32 mouse cellular contexts compared by ENCODE assay signal in genomic region chr5:53943321-53943857, GRCm38 (mm10). TPM values are rescaled to one million over a fixed set of nuclear protein-coding genes. Genes with fewer than 3 reads are reported as not detected.
A peak's percentile ranks its signal among the peaks of the same experiment; 100 is the strongest.
DNase-seq lines count a peak whose midpoint lies in the region; ATAC-seq and TF ChIP-seq lines count a peak whose summit lies in the region.
"Had no signal": no experiment of that assay in that cellular context is flagged by ENCODE, and none has a peak within 500 bp of the region (broad histone marks: within the 10 kb centered on the region; RNA-seq: fewer than 3 reads in every experiment).

No protein-coding gene starts in this region.

- DNase-seq in heart, embryonic 10.5 days (ENCODE audit: low spot score), result peak; percentile 60
- DNase-seq in G1E (ENCODE audit: low spot score), result no peak
- peak; percentile 28 for DNase-seq in adrenal gland, adult 8-10 months
- no peak for DNase-seq in left cerebral cortex, adult 9 months (ENCODE audit: low spot score in 2 of 2)
- DNase-seq: B cell, adult 2 months; cerebellum, adult 11 months; cerebellum, adult 9-10 months; heart, postnatal 36 days; kidney, adult 2 months; kidney, postnatal 4 days; lung, postnatal 36 days; retina, postnatal 1 day; right cerebral cortex, postnatal 14 days; thymus, adult 2 months; thymus, postnatal 36 days had no signal

- peaks cover 12% of the 10 kb centered on the region for H3K4me1 ChIP-seq in heart, embryonic 10.5 days
- peaks cover 30% of the 10 kb centered on the region for H3K4me1 ChIP-seq in heart, embryonic 12.5 days (replicated peaks)
- peaks cover under 1% of the 10 kb centered on the region; the same call in 1 of the 2 replicates for H3K4me1 ChIP-seq in G1E (ENCODE audit: insufficient read depth, low read depth, low read length)
- no peaks in the 10 kb centered on the region for H3K4me1 ChIP-seq in midbrain, embryonic 15.5 days
- H3K4me1 ChIP-seq: forebrain, embryonic 10.5 days had no signal

- no peak overlapping the region for H3K9ac ChIP-seq in heart, embryonic 12.5 days
- H3K9ac ChIP-seq in midbrain, embryonic 15.5 days, result no peak overlapping the region
- H3K9ac ChIP-seq: embryonic facial prominence, embryonic 13.5 days; forebrain, embryonic 15.5 days; hindbrain, embryonic 12.5 days; intestine, embryonic 15.5 days; limb, embryonic 12.5 days; lung, embryonic 15.5 days; midbrain, embryonic 13.5 days; neural tube, embryonic 15.5 days; stomach, embryonic 15.5 days had no signal

- ATAC-seq in heart, embryonic 12.5 days (ENCODE audit: insufficient number of reproducible peaks, low FRiP score), result no peak
- 0 out of 2 replicates have a peak, but pooled peaks have one; percentile 6 for ATAC-seq in G1E (ENCODE audit: extremely low read depth, insufficient number of reproducible peaks, low FRiP score, poor library complexity, severe bottlenecking)
- 0 out of 2 replicates have a peak, but pooled peaks have one; percentile 20 for ATAC-seq in megakaryocyte progenitor cell, adult 5-6 weeks (replicated peaks; ENCODE audit: poor library complexity)
- ATAC-seq in midbrain, embryonic 15.5 days (replicated peaks), result no peak
- ATAC-seq: forebrain, embryonic 15.5 days; hindbrain, postnatal 0 days; intestine, embryonic 15.5 days; midbrain, embryonic 13.5 days had no signal

- H3K4me2 ChIP-seq in heart, embryonic 12.5 days, result no peak overlapping the region
- no peak overlapping the region for H3K4me2 ChIP-seq in midbrain, embryonic 15.5 days
- H3K4me2 ChIP-seq: embryonic facial prominence, embryonic 13.5 days; forebrain, embryonic 15.5 days; hindbrain, embryonic 12.5 days; intestine, embryonic 15.5 days; limb, embryonic 12.5 days; liver, embryonic 11.5 days; lung, embryonic 15.5 days; midbrain, embryonic 13.5 days; neural tube, embryonic 15.5 days; stomach, embryonic 15.5 days had no signal

- no peak for TF ChIP-seq CTCF in G1E (IDR thresholded peaks at IDR 0.05; ENCODE audit: low read depth, low read length)

- H3K4me3 ChIP-seq in heart, embryonic 10.5 days, result no peak overlapping the region
- H3K4me3 ChIP-seq in heart, embryonic 12.5 days, result no peak overlapping the region
- H3K4me3 ChIP-seq in G1E (ENCODE audit: low read depth, low read length), result no peak overlapping the region
- no peak overlapping the region for H3K4me3 ChIP-seq in midbrain, embryonic 15.5 days
- H3K4me3 ChIP-seq: embryonic facial prominence, embryonic 13.5 days; forebrain, embryonic 10.5 days; forebrain, embryonic 15.5 days; hindbrain, embryonic 12.5 days; intestine, embryonic 15.5 days; limb, embryonic 12.5 days; lung, embryonic 15.5 days; megakaryocyte, embryonic 14.5 days; midbrain, embryonic 13.5 days; neural tube, embryonic 15.5 days; stomach, embryonic 15.5 days had no signal

- no peaks in the 10 kb centered on the region for H3K36me3 ChIP-seq in heart, embryonic 10.5 days
- no peaks in the 10 kb centered on the region for H3K36me3 ChIP-seq in heart, embryonic 12.5 days
- H3K36me3 ChIP-seq in G1E (replicated peaks), result no peaks in the 10 kb centered on the region
- H3K36me3 ChIP-seq in midbrain, embryonic 15.5 days (replicated peaks), result no peaks in the 10 kb centered on the region
- H3K36me3 ChIP-seq: embryonic facial prominence, embryonic 13.5 days; forebrain, embryonic 10.5 days; forebrain, embryonic 15.5 days; hindbrain, embryonic 12.5 days; intestine, embryonic 15.5 days; limb, embryonic 12.5 days; lung, embryonic 15.5 days; midbrain, embryonic 13.5 days; neural tube, embryonic 15.5 days; stomach, embryonic 15.5 days had no signal

- H3K9me3 ChIP-seq in heart, embryonic 10.5 days, result no peaks in the 10 kb centered on the region
- no peaks in the 10 kb centered on the region for H3K9me3 ChIP-seq in heart, embryonic 12.5 days (replicated peaks)
- no peaks in the 10 kb centered on the region for H3K9me3 ChIP-seq in G1E (replicated peaks)
- no peaks in the 10 kb centered on the region for H3K9me3 ChIP-seq in midbrain, embryonic 15.5 days
- H3K9me3 ChIP-seq: embryonic facial prominence, embryonic 13.5 days; forebrain, embryonic 10.5 days; forebrain, embryonic 15.5 days; hindbrain, embryonic 12.5 days; intestine, embryonic 15.5 days; limb, embryonic 12.5 days; lung, embryonic 15.5 days; megakaryocyte, embryonic 14.5 days; midbrain, embryonic 13.5 days; neural tube, embryonic 15.5 days; stomach, embryonic 15.5 days had no signal

- H3K27ac ChIP-seq in heart, embryonic 10.5 days, result no peak overlapping the region
- no peak overlapping the region for H3K27ac ChIP-seq in heart, embryonic 12.5 days (ENCODE audit: poor library complexity, severe bottlenecking)
- no peak overlapping the region for H3K27ac ChIP-seq in midbrain, embryonic 15.5 days
- H3K27ac ChIP-seq: embryonic facial prominence, embryonic 13.5 days; forebrain, embryonic 10.5 days; forebrain, embryonic 15.5 days; hindbrain, embryonic 12.5 days; hindbrain, postnatal 0 days; intestine, embryonic 15.5 days; kidney, postnatal 0 days; limb, embryonic 12.5 days; lung, embryonic 15.5 days; midbrain, embryonic 13.5 days; neural tube, embryonic 15.5 days; stomach, embryonic 15.5 days had no signal

- H3K27me3 ChIP-seq in heart, embryonic 10.5 days (ENCODE audit: insufficient read depth, poor library complexity, severe bottlenecking), result no peaks in the 10 kb centered on the region
- H3K27me3 ChIP-seq in heart, embryonic 12.5 days (replicated peaks), result peaks cover 7% of the 10 kb centered on the region; the same call in 1 of the 2 replicates
- peaks cover 42% of the 10 kb centered on the region for H3K27me3 ChIP-seq in G1E (ENCODE audit: insufficient read depth, low read length)
- no peaks in the 10 kb centered on the region for H3K27me3 ChIP-seq in midbrain, embryonic 15.5 days (replicated peaks)
- H3K27me3 ChIP-seq: embryonic facial prominence, embryonic 13.5 days; forebrain, embryonic 15.5 days; hindbrain, embryonic 12.5 days; intestine, embryonic 15.5 days; lung, embryonic 15.5 days; megakaryocyte, embryonic 14.5 days; midbrain, embryonic 13.5 days; neural tube, embryonic 15.5 days; stomach, embryonic 15.5 days had no signal

- 66% methylated on average over 11 of the region's 11 CpGs for WGBS in heart, embryonic 10.5 days
- WGBS in heart, embryonic 12.5 days, result 67% methylated on average over 11 of the region's 11 CpGs
- 82% methylated on average over 11 of the region's 11 CpGs for WGBS in midbrain, embryonic 15.5 days

RNA-seq across cellular contexts. Expression of gene Stim2, which starts 54.9 kb away (rescaled TPM):
- 12.5 and 15.2 TPM in 2 replicates for polyA plus RNA-seq in heart, embryonic 10.5 days (2016; fragmentation: Nextera tagmentation; extraction: Ambion mirVana)
- polyA plus RNA-seq in heart, embryonic 12.5 days (2016; fragmentation: Nextera tagmentation; extraction: Ambion mirVana), result 15.7 and 17.9 TPM in 2 replicates
- total RNA-seq in G1E (2014; fragmentation: Nextera tagmentation) (12.0 and 16.0 TPM in 2 replicates), G1E (2017) (22.9 and 24.7 TPM in 2 replicates)
- polyA plus RNA-seq in G1E (2012), result 6.1 and 11.2 TPM in 2 replicates
- total RNA-seq in adrenal gland, adult 8-10 months (2022), result 10 to 100 TPM; 19.3 to 39.5 (median 34.2) TPM
- total RNA-seq in megakaryocyte progenitor cell, adult 5-6 weeks (2015), result 19.6 and 20.6 TPM in 2 replicates
- total RNA-seq in megakaryocyte progenitor cell, adult 5-6 weeks (2017), result 20.2 and 21.7 TPM in 2 replicates
- polyA plus RNA-seq in midbrain, embryonic 15.5 days (2015; fragmentation: Nextera tagmentation; extraction: Ambion mirVana), result 27.2 and 27.6 TPM in 2 replicates

Comparison
In these comparisons a context has a peak if more than half of its experiments do, and no peak if none do; other contexts are left out.
1. DNase-seq: peak in heart, embryonic 10.5 days (single experiment) and adrenal gland, adult 8-10 months (single experiment); none in G1E (single experiment) and left cerebral cortex, adult 9 months (0 of 2).
2. ATAC-seq: peak in G1E (single experiment) and megakaryocyte progenitor cell, adult 5-6 weeks (single experiment); none in heart, embryonic 12.5 days (single experiment) and midbrain, embryonic 15.5 days (single experiment).